Mouse (Mus musculus) kidney, postnatal 0 days (tissue): ENCODE measurements around the gene 1500009L16Rik. TPM values are rescaled to one million over a fixed set of nuclear protein-coding genes. Genes with fewer than 3 reads are reported as not detected.

Experiments
- ATAC-seq: fragments of 200-750 bp; cut with Nextera tagmentation; replicated peaks from 2 replicates; pipeline ENCODE4 v1.8.0; 2017; ENCODE audit warnings: low read depth, moderate number of reproducible peaks, moderate TSS enrichment, moderate library complexity; ENCODE audit not compliant: low FRiP score
- DNase-seq: peaks from one replicate; pipeline ENCODE4 v3.0.0-alpha.2; 2016; ENCODE audit warnings: low spot score
- H3K27ac ChIP-seq: fragments of 300-500 bp; sonication (generic); 2 replicates; pipeline ENCODE4 v1.5.1; 2014; ENCODE audit warnings: mild to moderate bottlenecking
- H3K27me3 ChIP-seq: fragments of 300-500 bp; sonication (generic); 2 replicates; pipeline ENCODE4 v1.6.1; 2014; ENCODE audit warnings: low read length, mixed read lengths; ENCODE audit not compliant: insufficient read depth
- H3K36me3 ChIP-seq: fragments of 300-500 bp; sonication (generic); 2 replicates; pipeline ENCODE4 v1.6.1; 2014; ENCODE audit warnings: low read length, mixed read lengths; ENCODE audit not compliant: insufficient read depth
- H3K4me1 ChIP-seq: fragments of 300-500 bp; sonication (generic); replicated peaks from 2 replicates; pipeline ENCODE4 v1.6.1; 2014; ENCODE audit warnings: antibody characterized with exemption, low read length, mixed read lengths; ENCODE audit not compliant: insufficient read depth
- H3K4me2 ChIP-seq: fragments of 300-500 bp; sonication (generic); 2 replicates; pipeline ENCODE4 v1.6.1; 2014; ENCODE audit warnings: mild to moderate bottlenecking, low read length, moderate library complexity, mixed read lengths
- H3K4me3 ChIP-seq: fragments of 300-500 bp; sonication (generic); replicated peaks from 2 replicates; pipeline ENCODE4 v1.5.1; 2014; ENCODE audit warnings: low read depth, low read length
- H3K9ac ChIP-seq: fragments of 300-500 bp; sonication (generic); 2 replicates; pipeline ENCODE4 v1.6.1; 2014; ENCODE audit warnings: low read depth, low read length
- H3K9me3 ChIP-seq: fragments of 300-500 bp; sonication (generic); replicated peaks from 2 replicates; pipeline ENCODE4 v1.6.1; 2016; ENCODE audit warnings: low read length, inconsistent platforms, mixed read lengths
- CTCF ChIP-seq: IDR thresholded peaks from 2 replicates; pipeline ENCODE4 v1.5.1; 2016; ENCODE audit warnings: antibody characterized with exemption, low read depth, mild to moderate bottlenecking, moderate library complexity
- WGBS: fragments of 180-500 bp; shearing (Covaris S2); extraction: QIAGEN DNeasy Blood & Tissue Kit; methylation state at CpG from one replicate; pipeline ENCODE4 v1.1.7; 2014; 5-methylcytosine and 5-hydroxymethylcytosine counted together
- polyA plus RNA-seq: library from polyadenylated mRNA; unstranded; fragments of >200 nt; fragmentation: Nextera tagmentation; extraction: Ambion mirVana; gene quantifications from 2 replicates; pipeline ENCODE4 v1.2.1, GENCODE M21; 2015

Gene 1500009L16Rik
- polyA plus RNA-seq, 1 experiment from 2014 or later = 32.7 TPM

DNA sequence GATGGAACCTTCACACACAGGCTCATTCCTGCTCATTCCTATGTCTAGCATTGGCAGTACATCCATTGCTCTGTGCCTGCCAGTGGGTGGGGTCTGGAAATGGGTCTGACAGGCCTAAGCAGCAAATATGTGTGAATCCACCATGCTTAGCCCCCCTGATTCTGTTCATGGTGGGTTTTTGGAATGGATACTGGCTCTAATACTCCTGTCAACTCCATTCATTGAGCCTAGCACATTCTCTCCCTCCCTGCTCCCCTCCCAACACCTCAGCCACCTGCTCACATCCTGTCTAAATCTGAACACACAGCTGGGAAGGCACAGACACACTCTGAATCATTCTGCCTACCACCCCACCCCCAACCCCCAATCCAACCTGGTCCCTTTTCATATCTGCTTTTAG, 72.4 kb downstream of the 1500009L16Rik start:
- TF ChIP-seq CTCF = no peak
- no peak overlapping the region for H3K27ac ChIP-seq
- no peaks in the 10 kb centered on the region for H3K36me3 ChIP-seq
- H3K4me2 ChIP-seq = no peak overlapping the region
- ATAC-seq (no peak), DNase-seq (no peak)
- no peaks in the 10 kb centered on the region for H3K27me3 ChIP-seq
- no peaks in the 10 kb centered on the region for H3K4me1 ChIP-seq
- H3K4me3 ChIP-seq = no peak overlapping the region
- no peaks in the 10 kb centered on the region for H3K9me3 ChIP-seq
- H3K9ac ChIP-seq = no peak overlapping the region

DNA sequence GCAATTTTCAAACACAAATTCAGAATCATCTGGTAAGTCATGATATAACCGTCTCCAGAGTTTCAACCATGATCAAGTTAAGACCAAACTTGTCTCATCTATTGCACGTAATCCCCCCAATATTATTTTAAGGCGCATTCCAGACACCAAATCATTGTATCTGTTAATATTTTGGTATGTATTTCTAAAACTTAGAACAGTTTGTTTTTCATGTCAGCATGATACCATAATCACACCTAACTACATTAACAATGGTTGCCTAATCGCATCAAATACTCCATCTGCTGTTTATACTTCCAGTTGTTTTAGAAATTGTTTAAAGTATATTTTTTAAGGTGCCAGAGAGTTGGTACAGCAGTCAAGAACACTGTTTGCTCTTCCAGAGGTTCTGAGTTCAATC, 72.8 kb downstream of the 1500009L16Rik start:
- Histone ChIP-seq H3K4me3 (no peak overlapping the region), H3K9me3 (no peaks in the 10 kb centered on the region), H3K4me1 (no peaks in the 10 kb centered on the region), H3K4me2 (no peak overlapping the region), H3K27ac (no peak overlapping the region), H3K9ac (no peak overlapping the region), H3K27me3 (no peaks in the 10 kb centered on the region), H3K36me3 (no peaks in the 10 kb centered on the region)
- WGBS = 96% methylated on average over 4 of the region's 4 CpGs
- ATAC-seq = no peak
- no peak for DNase-seq
- no peak for TF ChIP-seq CTCF

DNA sequence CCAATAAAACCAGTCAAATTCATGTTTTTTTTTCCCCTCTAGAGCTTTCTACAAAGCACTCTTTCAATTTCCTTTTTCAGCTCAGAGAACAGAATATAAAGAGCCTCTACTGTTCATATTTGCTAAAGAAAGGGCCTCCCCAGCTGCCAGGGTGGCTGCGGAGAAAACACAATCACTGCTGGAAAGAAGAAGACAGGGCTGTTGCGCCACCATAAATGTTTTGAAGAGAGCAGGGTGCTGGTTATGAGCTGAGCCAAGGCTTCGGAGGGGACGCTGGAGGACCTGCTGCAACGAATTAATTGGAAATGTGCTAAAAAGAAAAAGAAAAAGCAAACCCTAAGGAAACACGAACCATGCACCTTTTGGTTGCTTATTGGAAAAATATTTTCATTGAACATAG, 81.4 kb downstream of the 1500009L16Rik start:
- H3K27ac ChIP-seq = no peak overlapping the region
- TF ChIP-seq CTCF = no peak

DNA sequence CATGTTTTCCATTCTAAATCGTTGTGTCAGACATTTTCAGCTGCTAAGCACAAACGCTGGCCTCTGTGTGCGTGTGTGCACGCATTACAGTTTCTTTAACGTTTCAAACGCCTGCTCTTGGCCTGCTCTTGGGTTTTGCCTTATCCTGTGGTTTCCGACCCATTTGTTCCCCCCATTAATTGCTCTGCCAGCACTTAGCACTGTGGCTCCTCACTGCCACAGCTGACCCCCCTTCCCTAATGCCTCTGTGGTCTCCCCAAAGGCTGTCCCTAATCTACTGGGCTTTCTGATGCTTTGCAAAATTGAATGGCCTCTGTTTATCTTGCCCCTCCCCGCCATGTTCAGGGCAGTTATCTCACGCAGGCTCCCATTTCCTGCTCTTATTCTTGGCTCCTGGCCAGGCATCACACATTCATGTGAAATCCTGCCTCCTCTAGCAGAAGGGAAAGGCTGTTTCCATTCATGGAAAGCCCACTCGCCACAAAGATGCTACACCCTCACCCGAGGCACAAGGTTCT, 82.6 kb downstream of the 1500009L16Rik start:
- H3K9me3 ChIP-seq = no peaks in the 10 kb centered on the region
- ATAC-seq = no peak; the same call in 1 of the 2 replicates
- 0 out of 2 replicates have a peak, but pooled peaks cover 15% of the 10 kb centered on the region for H3K4me1 ChIP-seq
- H3K27me3 ChIP-seq = no peaks in the 10 kb centered on the region
- no peak for TF ChIP-seq CTCF
- 12% methylated on average over 11 of the region's 11 CpGs for WGBS
- peak overlapping the region; percentile 37 for H3K27ac ChIP-seq
- H3K4me3 ChIP-seq = no peak overlapping the region
- H3K36me3 ChIP-seq = no peaks in the 10 kb centered on the region
- H3K9ac ChIP-seq = no peak overlapping the region
- H3K4me2 ChIP-seq = peak overlapping the region; percentile 10; the same call in 1 of the 2 replicates
- peak; percentile 84 for DNase-seq

More for the DNA sequence above, 81.4 kb downstream of the 1500009L16Rik start:
- WGBS = 91% methylated on average over 6 of the region's 6 CpGs
- Histone ChIP-seq H3K4me3 (no peak overlapping the region), H3K4me2 (no peak overlapping the region), H3K9me3 (no peaks in the 10 kb centered on the region), H3K36me3 (no peaks in the 10 kb centered on the region), H3K27me3 (no peaks in the 10 kb centered on the region), H3K9ac (no peak overlapping the region), H3K4me1 (0 out of 2 replicates have a peak, but pooled peaks cover 15% of the 10 kb centered on the region)
- ATAC-seq = no peak
- DNase-seq = no peak

DNA sequence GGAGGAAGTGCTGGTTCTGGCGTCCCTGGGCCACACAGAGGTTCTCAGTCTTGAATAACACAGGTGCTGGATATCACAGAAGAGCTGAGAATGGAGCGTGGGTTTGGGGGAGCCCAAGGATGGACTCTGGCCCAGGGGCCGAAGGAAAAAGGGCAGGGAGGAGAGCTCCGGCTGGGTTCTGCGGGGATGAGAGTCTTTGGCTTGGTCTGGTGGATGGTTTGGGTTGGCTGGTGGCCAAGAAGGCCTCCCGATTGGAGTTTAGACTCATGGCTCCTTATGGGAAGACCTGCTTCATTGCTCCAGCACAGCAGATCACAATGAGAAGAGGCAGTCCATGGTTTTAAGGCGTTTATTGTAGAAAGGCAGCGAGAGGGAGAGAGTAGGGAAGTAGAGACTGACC, 84.6 kb downstream of the 1500009L16Rik start:
- WGBS = 59% methylated on average over 8 of the region's 8 CpGs
- TF ChIP-seq CTCF = no peak
- H3K36me3 ChIP-seq = no peaks in the 10 kb centered on the region
- H3K27ac ChIP-seq = no peak overlapping the region
- H3K9ac ChIP-seq = no peak overlapping the region
- H3K4me2 ChIP-seq = no peak overlapping the region
- H3K27me3 ChIP-seq = no peaks in the 10 kb centered on the region
- DNase-seq (no peak), ATAC-seq (no peak)
- no peak overlapping the region for H3K4me3 ChIP-seq
- H3K9me3 ChIP-seq = no peaks in the 10 kb centered on the region
- 0 out of 2 replicates have a peak, but pooled peaks cover 15% of the 10 kb centered on the region for H3K4me1 ChIP-seq

Other genes starting within 250 kb of the 1500009L16Rik start
- gene Aldh1l2, start 188.7 kb upstream of the 1500009L16Rik start, polyA plus RNA-seq = 0.29 and 0.47 TPM in 2 replicates
- 21.7 and 32.6 TPM in 2 replicates for gene Washc4, start 179.1 kb upstream of the 1500009L16Rik start, polyA plus RNA-seq
- gene Appl2, start 74.1 kb upstream of the 1500009L16Rik start, polyA plus RNA-seq = 31.7 and 32.4 TPM in 2 replicates